Mouse (Mus musculus): ENCODE results near the gene Iqgap2.

- no peak for TF ChIP-seq CTCF (conservative IDR thresholded peaks at IDR 0.05; ENCODE audit: insufficient read depth, insufficient read length, low read depth, low read length)
- no peak for TF ChIP-seq POLR2A (IDR thresholded peaks at IDR 0.05; ENCODE audit: low read depth, low read length)
These were observed 199.5 kb downstream of the Iqgap2 start for GRCm38 (mm10) chr13:95692201-95692600.
